Mouse (Mus musculus): ENCODE measurements at regions not wholly inside any gene's neighbourhood (a gene's known extent, or its start where the extent isn't known, plus 50 kb on each side); places are given as distances from the start of the nearest gene placed in this dataset.

DNA sequence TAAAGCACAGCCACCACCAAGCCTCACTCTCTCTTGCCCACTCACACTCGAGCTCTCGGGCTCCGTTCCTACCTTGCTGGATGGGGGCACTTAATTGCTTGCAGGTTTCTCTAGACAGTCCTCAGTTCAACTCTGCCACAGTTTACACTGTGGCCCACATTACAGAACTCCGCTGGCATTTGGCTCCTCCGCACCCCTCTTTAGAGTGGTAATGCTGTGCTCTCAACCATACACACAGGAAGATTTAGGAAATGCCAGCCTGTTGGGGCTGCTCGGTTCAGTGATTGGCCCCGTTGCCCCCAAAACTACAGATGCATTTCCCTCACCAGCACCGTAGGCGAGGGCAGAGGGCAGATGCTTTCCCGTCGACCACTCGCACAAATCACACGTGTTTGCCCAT, 113.4 kb upstream of the Dio3 start:
- TF ChIP-seq CTCF (IDR thresholded peaks at IDR 0.05; ENCODE audit: extremely low read depth, insufficient read depth, low read length), result no peak
- TF ChIP-seq POLR2A (IDR thresholded peaks at IDR 0.05; ENCODE audit: extremely low read depth, insufficient read depth, low read length), result no peak

Measured in cortical plate, adult 2 months (tissue).